Mouse (Mus musculus) MEL (cell line): ENCODE measurements around the gene Cdh23. TPM values are rescaled to one million over a fixed set of nuclear protein-coding genes. Genes with fewer than 3 reads are reported as not detected.

Source experiments
- DNase-seq: peaks from one replicate; pipeline ENCODE4 v3.0.0; 2011; ENCODE audit warnings: low read depth, low spot score
- H3K27ac ChIP-seq: 2 replicates; pipeline ENCODE4 v1.5.1; 2012; ENCODE audit warnings: low read depth, mild to moderate bottlenecking, control low read depth, low read length, moderate library complexity; ENCODE audit not compliant: control insufficient read depth
- H3K27me3 ChIP-seq, 2 experiments: fragments of 150-350 bp in 1 of 2; sonication (generic) in 1 of 2; 2 replicates each; pipeline ENCODE4 v1.6.1; 2012; ENCODE audit warnings: low read length in 2 of 2, mild to moderate bottlenecking in 2 of 2, improper control_type of control experiment in 1 of 2, moderate library complexity in 1 of 2; ENCODE audit not compliant: insufficient read depth in 2 of 2, control insufficient read depth in 1 of 2
- H3K36me3 ChIP-seq, 2 experiments: 2 replicates each; pipeline ENCODE4 v1.6.1; 2012 to 2014; ENCODE audit warnings: low read length in 2 of 2, improper control_type of control experiment in 1 of 2, inconsistent platforms in 1 of 2, mild to moderate bottlenecking in 1 of 2; ENCODE audit not compliant: insufficient read depth in 2 of 2, control insufficient read depth in 1 of 2
- H3K4me1 ChIP-seq, 2 experiments: fragments of 150-350 bp in 1 of 2; sonication (generic) in 1 of 2; 2 replicates each; pipeline ENCODE4 v1.6.1; 2012; ENCODE audit warnings: low read length in 2 of 2, improper control_type of control experiment in 1 of 2, mild to moderate bottlenecking in 1 of 2; ENCODE audit not compliant: insufficient read depth in 2 of 2, control insufficient read depth in 1 of 2
- H3K4me3 ChIP-seq, 2 experiments: fragments of 150-350 bp in 1 of 2; sonication (generic) in 1 of 2; 2 replicates each; pipeline ENCODE4 v1.5.1; 2012; ENCODE audit warnings: low read depth in 2 of 2, low read length in 2 of 2, mild to moderate bottlenecking in 2 of 2, moderate library complexity in 2 of 2, control low read depth in 1 of 2, improper control_type of control experiment in 1 of 2; ENCODE audit not compliant: control insufficient read depth in 1 of 2, insufficient read depth in 1 of 2
- H3K79me2 ChIP-seq: 2 replicates; pipeline ENCODE4 v1.6.1; 2012; ENCODE audit warnings: mild to moderate bottlenecking, low read length, moderate library complexity; ENCODE audit not compliant: control insufficient read depth, poor library complexity, insufficient read depth
- H3K9ac ChIP-seq: 2 replicates; pipeline ENCODE4 v1.6.1; 2012; ENCODE audit warnings: low read depth, mild to moderate bottlenecking, control low read depth, low read length, moderate library complexity; ENCODE audit not compliant: control insufficient read depth, poor library complexity, severe bottlenecking
- H3K9me3 ChIP-seq: fragments of 150-350 bp; sonication (generic); replicated peaks from 2 replicates; pipeline ENCODE4 v1.6.1; 2012; ENCODE audit warnings: mild to moderate bottlenecking, low read length, improper control_type of control experiment, moderate library complexity; ENCODE audit not compliant: insufficient read depth
- BHLHE40 ChIP-seq: IDR thresholded peaks from 2 replicates; pipeline ENCODE4 v1.6.1; 2012; ENCODE audit warnings: low read depth, mild to moderate bottlenecking, inconsistent platforms, low read length, improper control_type of control experiment, borderline replicate concordance
- CHD2 ChIP-seq: IDR thresholded peaks from 2 replicates; pipeline ENCODE4 v1.6.1; 2011; ENCODE audit warnings: low read length, improper control_type of control experiment
- CTCF ChIP-seq, 3 experiments: IDR thresholded peaks in 2 of 3; conservative IDR thresholded peaks in 1 of 3; 2 replicates each; pipeline ENCODE4 v1.5.1; 2011 to 2012; ENCODE audit warnings: low read length in 3 of 3, low read depth in 2 of 3, mild to moderate bottlenecking in 2 of 3, improper control_type of control experiment in 1 of 3, inconsistent platforms in 1 of 3, mixed read lengths in 1 of 3, moderate library complexity in 1 of 3; ENCODE audit not compliant: control insufficient read depth in 1 of 3, insufficient read depth in 1 of 3, poor library complexity in 1 of 3, severe bottlenecking in 1 of 3
- E2F4 ChIP-seq: IDR thresholded peaks from 2 replicates; pipeline ENCODE4 v1.6.1; 2011; ENCODE audit warnings: low read depth, low read length, improper control_type of control experiment, borderline replicate concordance
- EP300 ChIP-seq, 2 experiments: IDR thresholded peaks; 2 replicates each; pipeline ENCODE4 v1.6.1; 2011; ENCODE audit warnings: improper control_type of control experiment in 2 of 2, low read length in 2 of 2, low read depth in 1 of 2, mild to moderate bottlenecking in 1 of 2
- ETS1 ChIP-seq: IDR thresholded peaks from 2 replicates; pipeline ENCODE4 v1.6.1; 2012; ENCODE audit warnings: low read depth, mild to moderate bottlenecking, inconsistent platforms, low read length, improper control_type of control experiment, moderate library complexity
- MAFK ChIP-seq: IDR thresholded peaks from 2 replicates; pipeline ENCODE4 v1.6.1; 2011; ENCODE audit warnings: low read depth, mild to moderate bottlenecking, low read length, improper control_type of control experiment, borderline replicate concordance
- MAZ ChIP-seq: IDR thresholded peaks from 2 replicates; pipeline ENCODE4 v1.6.1; 2012; ENCODE audit warnings: low read depth, mild to moderate bottlenecking, inconsistent platforms, low read length, improper control_type of control experiment
- MXI1 ChIP-seq: IDR thresholded peaks from 2 replicates; pipeline ENCODE4 v1.6.1; 2011; ENCODE audit warnings: mild to moderate bottlenecking, low read depth, low read length, improper control_type of control experiment
- MYB ChIP-seq: IDR thresholded peaks from 2 replicates; pipeline ENCODE4 v1.6.1; 2011; ENCODE audit warnings: mild to moderate bottlenecking, low read depth, low read length, improper control_type of control experiment
- MYC ChIP-seq: IDR thresholded peaks from 2 replicates; pipeline ENCODE4 v1.6.1; 2011; ENCODE audit warnings: low read depth, mild to moderate bottlenecking, low read length, improper control_type of control experiment, moderate library complexity
- POLR2A ChIP-seq, 2 experiments: IDR thresholded peaks; 2 replicates each; pipeline ENCODE4 v1.6.1; 2011 to 2012; ENCODE audit warnings: low read length in 2 of 2, mild to moderate bottlenecking in 2 of 2, control low read depth in 1 of 2, improper control_type of control experiment in 1 of 2, low read depth in 1 of 2, moderate library complexity in 1 of 2; ENCODE audit not compliant: control insufficient read depth in 1 of 2, insufficient read depth in 1 of 2, poor library complexity in 1 of 2
- POLR2AphosphoS2 ChIP-seq: IDR thresholded peaks from 2 replicates; pipeline ENCODE4 v1.6.1; 2011; ENCODE audit warnings: low read length, improper control_type of control experiment
- POLR2AphosphoS5 ChIP-seq: IDR thresholded peaks from 2 replicates; pipeline ENCODE4 v1.6.1; 2012; ENCODE audit warnings: low read depth, borderline replicate concordance, mild to moderate bottlenecking, inconsistent platforms, low read length, moderate library complexity, mixed read lengths
- RAD21 ChIP-seq: IDR thresholded peaks from 2 replicates; pipeline ENCODE4 v1.6.1; 2011; ENCODE audit warnings: mild to moderate bottlenecking, low read depth, low read length, improper control_type of control experiment
- SIN3A ChIP-seq: IDR thresholded peaks from 2 replicates; pipeline ENCODE4 v1.6.1; 2012; ENCODE audit warnings: low read length, improper control_type of control experiment, inconsistent platforms
- SMC3 ChIP-seq: IDR thresholded peaks from 2 replicates; pipeline ENCODE4 v1.6.1; 2011; ENCODE audit warnings: low read depth, low read length, improper control_type of control experiment
- TCF12 ChIP-seq: IDR thresholded peaks from 2 replicates; pipeline ENCODE4 v1.6.1; 2014; ENCODE audit warnings: low read depth, mild to moderate bottlenecking, inconsistent platforms, low read length, improper control_type of control experiment, moderate library complexity
- ZC3H11A ChIP-seq: IDR thresholded peaks from 2 replicates; pipeline ENCODE4 v1.6.1; 2012; ENCODE audit warnings: low read depth, mild to moderate bottlenecking, inconsistent platforms, low read length, improper control_type of control experiment
- ZKSCAN1 ChIP-seq: IDR thresholded peaks from 2 replicates; pipeline ENCODE4 v1.6.1; 2012; ENCODE audit warnings: low read depth, mild to moderate bottlenecking, inconsistent platforms, low read length, improper control_type of control experiment, moderate library complexity
- ZMIZ1 ChIP-seq: IDR thresholded peaks from 2 replicates; pipeline ENCODE4 v1.6.1; 2012; ENCODE audit warnings: low read depth, mild to moderate bottlenecking, inconsistent platforms, low read length, improper control_type of control experiment, moderate library complexity
- polyA plus RNA-seq, 2 experiments: library from polyadenylated mRNA; stranded (reverse) in 1 of 2; unstranded in 1 of 2; fragments of >175 nt in 1 of 2; fragments of >200 nt in 1 of 2; gene quantifications; 2 replicates each; pipeline versions ENCODE4 v1.2.1 to v1.2.4; 2012; ENCODE audit warnings: low replicate concordance in 2 of 2, low read depth in 1 of 2; ENCODE audit not compliant: insufficient read length in 2 of 2, insufficient read depth in 1 of 2, missing spikeins in 1 of 2
- total RNA-seq: library from RNA; depleted of rRNA; stranded (reverse); fragments of 300-350 nt; gene quantifications from 2 replicates; pipeline ENCODE4 v1.2.3, GENCODE M21; 2012

The Cdh23 gene
- total and polyA plus RNA-seq, 3 experiments, result 0.04 TPM; not detected in 2

- H3K4me3 ChIP-seq, result no peak overlapping the region
- H3K9me3 ChIP-seq, result no peaks in the 10 kb centered on the region
- H3K27me3 ChIP-seq, result no peaks in the 10 kb centered on the region
- no peaks in the 10 kb centered on the region for H3K4me1 ChIP-seq
- no peak overlapping the region for H3K27ac ChIP-seq
- H3K9ac ChIP-seq, result no peak overlapping the region
- TF ChIP-seq POLR2AphosphoS5 (no peak), MAFK (no peak), RAD21 (no peak), BHLHE40 (no peak), TCF12 (no peak), POLR2AphosphoS2 (no peak), SIN3A (no peak), CHD2 (no peak), MXI1 (no peak), ETS1 (no peak), MYC (no peak), ZKSCAN1 (no peak), ZMIZ1 (no peak), SMC3 (no peak), POLR2A (IDR thresholded peaks at IDR 0.05; ENCODE audit: control insufficient read depth in 1 of 2, insufficient read depth in 1 of 2, low read depth in 1 of 2, low read length in 2 of 2, poor library complexity in 1 of 2) (no peak), EP300 (IDR thresholded peaks at IDR 0.05; ENCODE audit: low read depth in 1 of 2, low read length in 2 of 2) (no peak), CTCF (IDR thresholded peaks at IDR 0.05 in 2 of 3, conservative IDR thresholded peaks at IDR 0.05 in 1 of 3; ENCODE audit: control insufficient read depth in 1 of 3, insufficient read depth in 1 of 3, low read depth in 2 of 3, low read length in 3 of 3, poor library complexity in 1 of 3, severe bottlenecking in 1 of 3) (no peak), MYB (no peak), E2F4 (no peak), MAZ (no peak)
- no peaks in the 10 kb centered on the region for H3K36me3 ChIP-seq
- no peaks in the 10 kb centered on the region for H3K79me2 ChIP-seq
- no peak for DNase-seq
Measured at GRCm38 (mm10) chr10:60532502-60532901, 163.8 kb downstream of the Cdh23 start.

GRCm38 (mm10) chr10:60531349-60531748 is 164.9 kb downstream of the Cdh23 start:
- Histone ChIP-seq H3K4me1 (no peaks in the 10 kb centered on the region), H3K36me3 (no peaks in the 10 kb centered on the region), H3K4me3 (no peak overlapping the region), H3K27me3 (no peaks in the 10 kb centered on the region), H3K9ac (no peak overlapping the region), H3K79me2 (no peaks in the 10 kb centered on the region), H3K9me3 (no peaks in the 10 kb centered on the region), H3K27ac (no peak overlapping the region)
- TF ChIP-seq TCF12 (no peak), RAD21 (peak; percentile 50), CTCF (IDR thresholded peaks at IDR 0.05 in 2 of 3, conservative IDR thresholded peaks at IDR 0.05 in 1 of 3; ENCODE audit: control insufficient read depth in 1 of 3, insufficient read depth in 1 of 3, low read depth in 2 of 3, low read length in 3 of 3, poor library complexity in 1 of 3, severe bottlenecking in 1 of 3) (peak; percentile 59 to 64 (median 62)), ZC3H11A (0 out of 2 replicates have a peak, but pooled peaks have one; percentile 21), SMC3 (peak; percentile 72)
- peak; percentile 43 for DNase-seq
